Mouse (Mus musculus): ENCODE data around the gene Tsc1. TPM values are rescaled to one million over a fixed set of nuclear protein-coding genes. Genes with fewer than 3 reads are reported as not detected.

Gene Tsc1
- total RNA-seq, 2 experiments from 2014 or later = 11.1 to 23.7 TPM

DNA sequence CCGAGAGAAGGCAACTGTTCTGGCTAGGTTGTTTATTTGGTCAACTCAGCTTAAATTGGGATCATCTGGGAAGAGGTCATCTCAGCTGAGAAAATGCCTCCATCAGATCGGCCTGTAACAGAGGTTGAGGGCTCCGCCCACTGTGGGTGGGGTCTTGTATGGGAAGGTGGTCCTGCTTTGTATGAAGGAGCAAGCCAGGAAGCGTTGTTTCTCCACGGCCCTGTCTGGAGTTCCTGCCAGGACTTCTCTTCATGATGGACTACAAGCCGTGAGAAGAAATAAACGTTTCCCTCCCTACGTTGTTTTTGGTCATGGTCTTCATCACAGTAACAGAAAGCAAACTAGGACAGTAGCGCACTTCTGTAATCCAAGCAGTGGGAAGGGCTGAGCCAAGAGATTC is 2.1 kb upstream of the Tsc1 start:
- ATAC-seq (replicated peaks; ENCODE audit: poor library complexity, severe bottlenecking) = no peak

- no peak for ATAC-seq (replicated peaks; ENCODE audit: poor library complexity, severe bottlenecking)
Observed at GRCm38 (mm10) chr2:28639794-28640193, 1.2 kb upstream of the Tsc1 start.

DNA sequence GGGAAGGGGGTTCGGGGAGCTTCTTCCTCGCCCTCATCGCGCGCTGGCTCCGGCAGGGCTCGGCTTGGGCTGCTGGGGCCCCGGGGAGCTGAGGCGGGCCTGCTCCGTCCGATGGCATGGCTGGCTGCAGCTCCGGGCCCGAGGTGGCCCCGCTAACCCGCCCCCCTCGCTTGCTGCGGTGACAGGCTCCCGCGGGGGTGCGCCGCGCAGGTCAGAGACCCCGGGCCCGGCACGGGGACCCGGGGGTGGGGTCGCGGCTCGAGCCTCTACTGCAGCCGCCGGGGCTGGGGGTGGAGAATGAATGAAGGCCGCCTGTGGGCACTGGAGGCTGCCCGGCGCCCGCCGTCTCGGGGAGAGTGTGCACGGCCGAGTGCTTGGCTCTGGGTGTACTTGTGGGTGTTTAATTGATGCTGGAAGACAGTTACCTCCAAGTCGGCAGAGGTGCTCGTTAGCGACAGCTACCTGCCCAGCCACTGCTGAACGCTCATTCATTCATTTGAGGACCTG is 460 bp downstream of the Tsc1 start:
- no peak for ATAC-seq (replicated peaks; ENCODE audit: poor library complexity, severe bottlenecking)

GRCm38 (mm10) chr2:28643081-28643480 is 2.1 kb downstream of the Tsc1 start:
- no peak for ATAC-seq (replicated peaks; ENCODE audit: poor library complexity, severe bottlenecking)

DNA sequence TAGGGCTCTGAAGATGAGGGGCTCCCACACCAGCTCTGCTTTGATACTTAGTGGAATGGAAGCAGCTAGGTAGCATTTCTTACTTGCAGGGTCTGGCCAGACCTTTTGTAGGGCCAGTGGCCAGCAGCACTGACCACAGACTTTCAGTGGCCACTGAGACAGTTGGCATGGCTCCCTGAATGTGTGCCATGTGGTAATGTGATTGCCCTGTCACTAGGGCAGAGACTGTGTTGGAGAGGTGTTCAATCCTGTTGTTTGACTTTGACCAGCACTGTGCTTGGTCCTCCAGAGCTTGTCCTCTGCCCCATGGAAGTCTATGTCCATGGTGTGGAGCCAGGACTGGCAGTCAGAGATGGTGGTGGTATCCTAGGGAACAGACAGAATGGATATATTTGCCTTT is 9.5 kb downstream of the Tsc1 start:
- no peak for ATAC-seq (replicated peaks; ENCODE audit: poor library complexity, severe bottlenecking)

GRCm38 (mm10) chr2:28653351-28653750 is 12.3 kb downstream of the Tsc1 start:
- no peak for ATAC-seq (replicated peaks; ENCODE audit: poor library complexity, severe bottlenecking)

DNA sequence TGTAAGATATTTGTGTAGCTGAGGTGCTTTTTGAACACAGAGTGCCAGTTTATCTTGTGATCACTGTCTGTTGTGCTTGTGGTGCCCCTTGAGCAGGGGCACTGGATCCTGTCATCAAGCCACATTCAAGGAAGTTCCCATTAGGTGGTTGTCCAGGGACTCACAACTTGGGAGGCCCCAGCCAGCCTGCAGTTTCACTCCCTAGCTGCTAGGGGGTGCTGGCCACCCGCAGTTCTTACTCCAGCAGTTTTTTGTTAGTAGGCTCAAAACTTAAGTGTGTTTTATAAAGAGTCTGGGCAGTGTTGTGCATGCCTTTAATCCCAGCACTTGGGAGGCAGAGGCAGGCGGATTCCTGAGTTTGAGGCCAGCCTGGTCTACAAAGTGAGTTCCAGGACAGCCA is 13.3 kb downstream of the Tsc1 start:
- ATAC-seq (replicated peaks; ENCODE audit: poor library complexity, severe bottlenecking) = peak; percentile 56

DNA sequence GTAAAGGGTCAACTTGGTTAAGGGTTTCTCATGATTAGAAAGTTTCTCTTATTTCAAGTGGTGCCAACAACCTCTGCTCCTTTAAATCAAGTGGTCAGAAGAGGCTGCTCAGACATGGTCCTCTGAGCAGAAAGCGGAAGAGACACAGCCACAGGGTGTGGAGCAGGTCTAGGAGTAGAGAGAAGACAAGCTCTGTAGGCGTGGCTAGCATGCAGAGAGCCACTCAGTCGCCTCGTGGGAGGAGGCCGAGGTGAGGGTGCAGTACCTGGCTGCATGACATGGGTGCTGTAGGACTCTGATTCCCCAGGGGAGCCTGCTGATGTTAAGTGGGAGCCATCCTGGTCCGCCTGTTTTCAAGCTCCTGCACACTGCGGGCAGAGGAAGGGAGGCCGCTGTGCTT is 15.2 kb downstream of the Tsc1 start:
- no peak for ATAC-seq (replicated peaks; ENCODE audit: poor library complexity, severe bottlenecking)

GRCm38 (mm10) chr2:28662891-28663290 is 21.9 kb downstream of the Tsc1 start:
- no peak for ATAC-seq (replicated peaks; ENCODE audit: poor library complexity, severe bottlenecking)

DNA sequence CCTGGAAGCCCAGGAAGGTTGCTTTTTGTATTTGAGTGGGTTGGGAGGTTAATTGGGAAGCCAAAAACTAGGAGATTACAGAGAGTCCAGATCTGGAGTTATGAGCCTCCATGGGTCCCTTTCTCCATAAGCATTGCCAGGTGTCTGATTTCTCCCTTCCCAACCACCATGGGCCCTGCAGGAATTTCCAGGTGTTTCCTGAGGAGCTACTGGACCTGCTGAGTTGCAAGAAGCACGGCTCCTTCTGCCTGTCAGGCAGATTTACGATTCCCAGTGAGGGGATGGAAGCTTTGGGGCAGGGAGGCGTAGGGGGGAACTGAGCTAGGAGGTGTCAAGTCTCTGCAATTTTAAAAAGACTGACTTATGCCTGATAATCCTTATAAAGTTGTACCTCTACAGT is 24.8 kb downstream of the Tsc1 start:
- ATAC-seq (replicated peaks; ENCODE audit: poor library complexity, severe bottlenecking) = no peak

- ATAC-seq (replicated peaks; ENCODE audit: poor library complexity, severe bottlenecking) = no peak
Observed at GRCm38 (mm10) chr2:28671438-28671837, 30.4 kb downstream of the Tsc1 start.

DNA sequence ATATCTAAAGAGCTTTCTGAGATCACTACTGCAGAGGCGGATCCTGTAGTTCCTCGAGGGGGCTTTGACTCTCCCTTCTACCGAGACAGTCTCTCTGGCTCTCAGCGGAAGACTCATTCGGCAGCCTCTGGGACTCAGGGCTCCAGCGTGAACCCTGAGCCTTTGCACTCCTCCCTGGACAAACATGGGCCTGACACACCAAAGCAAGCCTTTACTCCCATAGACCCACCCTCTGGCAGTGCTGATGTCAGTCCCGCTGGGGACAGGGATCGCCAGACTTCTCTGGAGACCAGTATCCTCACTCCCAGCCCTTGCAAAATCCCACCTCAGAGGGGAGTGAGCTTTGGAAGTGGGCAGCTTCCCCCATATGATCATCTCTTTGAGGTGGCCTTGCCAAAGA is 35.0 kb downstream of the Tsc1 start:
- no peak for ATAC-seq (replicated peaks; ENCODE audit: poor library complexity, severe bottlenecking)

DNA sequence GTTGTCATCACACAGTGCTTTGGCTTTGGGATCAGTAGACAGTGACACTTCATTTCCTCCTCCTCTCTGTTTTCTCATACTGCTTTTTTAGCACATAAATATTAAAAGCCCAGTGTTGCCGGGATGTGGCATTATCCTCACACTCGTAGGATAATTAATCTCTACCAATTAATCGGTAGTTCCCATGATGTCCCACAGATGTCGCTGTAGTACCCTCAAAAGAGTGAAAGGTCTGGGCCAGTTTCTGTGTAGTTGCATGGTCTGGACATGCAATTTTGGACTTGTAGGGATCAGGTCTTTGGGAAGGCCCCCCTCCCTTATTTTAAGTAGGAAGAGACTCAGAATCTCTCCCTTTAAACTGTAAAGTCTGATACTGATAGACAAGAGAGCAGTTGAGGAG is 39.7 kb downstream of the Tsc1 start:
- ATAC-seq (replicated peaks; ENCODE audit: poor library complexity, severe bottlenecking) = no peak

- ATAC-seq (replicated peaks; ENCODE audit: poor library complexity, severe bottlenecking) = no peak
Observed at GRCm38 (mm10) chr2:28681718-28682117, 40.7 kb downstream of the Tsc1 start.

DNA sequence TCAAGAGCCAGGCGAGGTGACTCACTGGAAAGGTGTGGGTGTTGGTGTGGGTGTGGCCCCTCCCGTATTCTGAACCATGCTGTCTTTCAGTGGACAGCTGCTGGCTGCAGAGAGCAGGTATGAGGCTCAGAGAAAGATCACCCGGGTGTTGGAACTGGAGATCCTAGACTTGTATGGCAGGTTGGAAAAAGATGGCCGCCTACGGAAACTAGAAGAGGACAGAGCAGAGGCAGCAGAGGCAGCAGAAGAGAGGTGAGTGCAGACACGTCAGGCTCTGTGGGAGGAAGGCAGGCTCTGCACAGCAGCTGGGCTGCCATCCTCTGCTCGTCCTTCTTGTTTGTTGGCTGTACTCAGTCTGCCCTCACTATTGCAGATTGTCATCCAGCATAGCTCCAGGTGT is 44.9 kb downstream of the Tsc1 start:
- no peak for ATAC-seq (replicated peaks; ENCODE audit: poor library complexity, severe bottlenecking)

- peak; percentile 52 for ATAC-seq (replicated peaks; ENCODE audit: poor library complexity, severe bottlenecking)
Observed at GRCm38 (mm10) chr2:28688431-28688830, 47.4 kb downstream of the Tsc1 start.

- no peak for ATAC-seq (replicated peaks; ENCODE audit: poor library complexity, severe bottlenecking)
Observed at GRCm38 (mm10) chr2:28692692-28693091, 51.7 kb downstream of the Tsc1 start.

- ATAC-seq (replicated peaks; ENCODE audit: poor library complexity, severe bottlenecking) = peak; percentile 68
Observed at GRCm38 (mm10) chr2:28698566-28698965, 57.5 kb downstream of the Tsc1 start.

DNA sequence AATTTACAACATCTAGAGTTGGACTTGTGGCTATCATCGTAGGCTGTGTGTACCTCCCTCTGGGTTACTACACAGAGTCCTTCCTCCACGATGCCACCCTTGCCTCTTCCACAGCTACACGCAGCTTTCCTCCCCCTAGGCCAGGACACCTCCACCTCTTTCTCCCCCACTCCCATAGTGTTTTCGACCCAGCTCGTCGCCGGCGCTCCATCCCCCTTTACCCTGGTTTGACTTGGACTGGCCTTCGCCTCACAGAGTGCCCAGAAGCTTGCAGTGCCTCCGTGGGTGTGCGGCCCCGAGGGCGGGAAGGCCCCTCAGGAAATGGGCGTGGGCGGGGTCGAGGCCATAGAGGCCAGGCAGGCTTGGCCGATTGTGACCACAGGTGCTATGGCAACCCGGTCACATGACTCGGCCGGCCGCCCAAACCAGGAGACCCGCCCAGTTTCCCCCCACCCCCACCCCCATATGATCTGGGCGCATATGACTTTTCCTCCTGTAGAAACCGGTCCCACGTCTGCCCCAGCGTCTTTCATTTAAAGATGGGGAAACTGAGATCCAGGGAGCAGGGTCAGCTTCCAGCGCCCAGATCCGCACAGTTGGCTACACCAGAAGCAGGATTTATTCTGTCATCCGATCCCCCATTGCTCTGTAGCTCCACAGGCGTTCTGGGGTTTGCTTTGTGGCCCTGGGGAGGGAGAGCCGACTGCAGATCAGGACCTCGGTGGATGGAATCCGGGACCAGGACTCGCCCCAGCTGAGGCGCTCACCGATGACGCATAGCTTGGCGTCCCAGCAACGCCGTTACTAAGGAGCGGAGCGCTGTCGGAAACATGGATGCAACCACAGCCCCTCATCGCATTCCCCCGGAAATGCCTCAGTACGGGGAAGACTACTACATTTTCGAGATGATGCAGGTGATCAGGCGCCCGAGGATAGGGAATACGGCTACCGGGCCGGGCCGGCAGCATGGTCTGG is 58.6 kb downstream of the Tsc1 start, which contains the start of the genes Spaca9 and Ak8:
TSS of gene Spaca9 (minus strand) at position 367 of the 975 bp plus-strand sequence.
TSS of gene Ak8 (plus strand) at position 804 of the 975 bp plus-strand sequence.
- ATAC-seq (replicated peaks; ENCODE audit: poor library complexity, severe bottlenecking) = peak; percentile 66

GRCm38 (mm10) chr2:28701646-28702262 is 60.7 kb downstream of the Tsc1 start:
- ATAC-seq (replicated peaks; ENCODE audit: poor library complexity, severe bottlenecking) = no peak

DNA sequence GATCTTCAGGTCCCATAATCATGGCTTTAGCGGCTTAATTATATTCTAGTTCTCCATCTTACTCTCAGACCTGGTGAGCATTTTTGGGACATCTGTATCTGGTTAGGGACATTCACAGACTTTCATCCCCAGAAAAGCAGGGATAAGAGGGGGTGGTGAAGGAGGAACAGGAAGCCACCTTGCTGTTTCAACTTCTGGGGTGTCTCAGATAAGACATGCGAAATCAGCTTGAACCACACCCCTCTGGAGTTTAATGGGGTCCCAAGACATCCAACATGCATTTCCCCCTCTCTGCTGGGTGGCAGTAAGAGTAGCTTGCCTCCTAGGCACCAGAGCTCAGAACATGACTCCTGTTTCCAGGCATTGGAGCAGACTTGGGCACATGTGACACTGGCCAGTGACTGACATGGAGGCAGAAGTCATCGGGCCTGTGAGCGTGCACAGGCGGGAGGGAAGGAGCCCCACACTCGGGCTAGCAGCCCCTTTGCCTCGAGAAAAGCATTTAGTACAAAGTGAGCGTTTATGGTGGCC is 65.1 kb downstream of the Tsc1 start:
- ATAC-seq (replicated peaks; ENCODE audit: poor library complexity, severe bottlenecking) = no peak

Measured in granulocyte monocyte progenitor cell, adult 5-6 weeks (primary cell).